Mouse (Mus musculus): ENCODE results near the gene Defb28. TPM values are rescaled to one million over a fixed set of nuclear protein-coding genes. Genes with fewer than 3 reads are reported as not detected.

Defb28 gene
- not detected for total RNA-seq (2023)

GRCm38 (mm10) chr2:152517981-152518380 lies at the start of gene Defb28:
TSS of gene Defb28 (plus strand) at chr2:152518255.

GRCm38 (mm10) chr2:152476763-152477162 lies 41.3 kb upstream of the Defb28 start, which contains the start of gene Defb20:
TSS of gene Defb20 (plus strand) at chr2:152477063.

GRCm38 (mm10) chr2:152490038-152490437 lies 28.0 kb upstream of the Defb28 start, which contains the start of gene Defb22:
TSS of gene Defb22 (minus strand) at chr2:152490138.

GRCm38 (mm10) chr2:152511592-152511991 lies 6.5 kb upstream of the Defb28 start, which contains the start of gene Defb26:
TSS of gene Defb26 (minus strand) at chr2:152511692.

GRCm38 (mm10) chr2:152539944-152540710 lies 22.1 kb downstream of the Defb28 start, which contains the start of gene Defb29:
TSS of gene Defb29 (minus strand) at chr2:152540098.

GRCm38 (mm10) chr2:152569038-152569437 lies 51.0 kb downstream of the Defb28 start, which contains the start of gene Gm17416:
TSS of gene Gm17416 (plus strand) at chr2:152569338.

Other genes with a start within 250 kb of the Defb28 start
- 10 to 100 TPM; 77.3 to 78.6 TPM for gene Tbc1d20, start 224.4 kb upstream of the Defb28 start, total RNA-seq (2023)
- gene Rbck1, start 185.6 kb upstream of the Defb28 start, total RNA-seq (2023) = 10 to 100 TPM; 77.5 to 83.0 TPM
- gene Trib3, start 174.2 kb upstream of the Defb28 start, total RNA-seq (2023) = 1 to 10 TPM; 2.9 to 4.0 TPM
- not detected for gene Nrsn2, start 141.6 kb upstream of the Defb28 start, total RNA-seq (2023)
- gene Sox12, start 120.2 kb upstream of the Defb28 start, total RNA-seq (2023) = 1 to 10 TPM in 1 of 2 experiments, under 1 TPM in 1; 0.77 to 1.5 TPM
- 1 to 10 TPM; 1.9 TPM for gene Zcchc3, start 103.2 kb upstream of the Defb28 start, total RNA-seq (2023)
- gene 6820408C15Rik, start 102.7 kb upstream of the Defb28 start, total RNA-seq (2023) = under 1 TPM in 1 of 2 experiments, not detected in 1; 0.31 TPM
- not detected for gene Defb23, start 53.6 kb upstream of the Defb28 start, total RNA-seq (2023)
- gene Defb20, start 41.2 kb upstream of the Defb28 start, total RNA-seq (2023) = not detected
- gene Defb22, start 28.1 kb upstream of the Defb28 start, total RNA-seq (2023) = not detected
- not detected for gene Defb26, start 6.6 kb upstream of the Defb28 start, total RNA-seq (2023)
- not detected for gene Defb29, start 21.8 kb downstream of the Defb28 start, total RNA-seq (2023)
- not detected for gene Gm17416, start 51.1 kb downstream of the Defb28 start, total RNA-seq (2023)
- not detected for gene Defb21, start 54.5 kb downstream of the Defb28 start, total RNA-seq (2023)
- not detected for gene Defb19, start 62.1 kb downstream of the Defb28 start, total RNA-seq (2023)
- not detected for gene Defb45, start 81.1 kb downstream of the Defb28 start, total RNA-seq (2023)
- gene Defb36, start 86.1 kb downstream of the Defb28 start, total RNA-seq (2023) = not detected
- 1 to 10 TPM in 1 of 2 experiments, not detected in 1; 1.7 TPM for gene Defb25, start 104.8 kb downstream of the Defb28 start, total RNA-seq (2023)
- gene Rem1, start 108.7 kb downstream of the Defb28 start, total RNA-seq (2023) = 10 to 100 TPM; 10.2 to 11.2 TPM
- 100 to 1,000 TPM; 132 to 147 TPM for gene H13, start 151.2 kb downstream of the Defb28 start, total RNA-seq (2023)
- gene Mcts2, start 168.8 kb downstream of the Defb28 start, total RNA-seq (2023) = 10 to 100 TPM; 13.8 to 15.9 TPM
- gene Id1, start 218.0 kb downstream of the Defb28 start, total RNA-seq (2023) = 10 to 100 TPM; 48.3 to 57.3 TPM
- gene Cox4i2, start 235.9 kb downstream of the Defb28 start, total RNA-seq (2023) = under 1 TPM; 0.51 to 0.93 TPM